Mouse (Mus musculus): ENCODE results near the gene Exoc6b.
A peak's percentile ranks its signal among the peaks of the same experiment; 100 is the strongest.

GRCm38 (mm10) chr6:84578928-84579327 is 490.4 kb downstream of the Exoc6b start:
- TF ChIP-seq POLR2A (IDR thresholded peaks at IDR 0.05; ENCODE audit: borderline replicate concordance, control insufficient read depth, low read depth, low read length) (no peak), CTCF (IDR thresholded peaks at IDR 0.05; ENCODE audit: control insufficient read depth, insufficient read depth, low read length) (peak; percentile 43; the same call in 1 of the 2 replicates)

Measured in bone marrow, adult 2 months (tissue).